Mouse (Mus musculus) gastrocnemius, postnatal 36 days (tissue): Measurements from ENCODE around the gene 1700001J03Rik. TPM values are rescaled to one million over a fixed set of nuclear protein-coding genes. Genes with fewer than 3 reads are reported as not detected.
"Not testable (repeated sequence)": the region's sequence is repeated elsewhere in the genome, so short reads cannot be mapped to it uniquely, and the experiment has no call there.

Experiments used
- DNase-seq, 2 experiments: peaks; one replicate each; pipeline ENCODE4 v3.0.0; 2022
- intact Hi-C: fragments of 180-260 bp; cut with DNase I; formaldehyde crosslinking; loops from one replicate; pipeline ENCODE4 v1.15.1; 2025
- long read RNA-seq, 2 experiments: library from polyadenylated mRNA; stranded (forward); transcript quantifications; one replicate each; pipeline ENCODE4 v2.0.0; 2021
- total RNA-seq, 2 experiments: library from RNA; stranded (reverse); gene quantifications; 2 replicates each; pipeline ENCODE4 v1.2.3; 2021

The 1700001J03Rik gene
- 1 to 10 TPM in 1 of 2 experiments, under 1 TPM in 1; 0.59 to 1.0 TPM for total RNA-seq
- long read RNA-seq, experiment 1 = 0 reads
- long read RNA-seq, experiment 2 = 0 reads

DNA sequence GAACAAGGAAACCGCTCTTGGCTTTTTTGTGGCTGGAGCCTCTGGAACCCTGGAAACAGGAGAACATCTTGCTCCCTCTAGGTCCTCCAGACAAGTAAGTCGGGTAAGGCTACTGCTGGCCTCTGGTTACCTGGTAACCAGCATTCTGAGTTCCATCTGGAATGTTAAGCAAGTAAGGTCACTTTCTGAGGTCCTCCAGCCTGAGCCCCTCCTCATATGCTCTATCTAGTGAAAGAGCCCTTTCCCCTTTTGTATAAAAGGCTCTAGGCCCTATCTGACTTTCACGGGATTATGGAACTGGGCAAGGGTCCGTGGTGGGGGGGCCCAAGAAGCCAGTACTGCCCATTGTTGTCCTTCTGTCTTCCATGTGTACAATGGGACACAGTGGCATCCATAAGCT is at the start of gene 1700001J03Rik:
Gene 1700001J03Rik (minus strand): TSS at position 101 of the 400 bp plus-strand sequence.
- not testable (repeated sequence) for DNase-seq
- intact Hi-C loops = loop anchor here (10.0 kb wide), 1 partner anchor 240 kb away; no protein-coding TSS in a partner anchor

DNA sequence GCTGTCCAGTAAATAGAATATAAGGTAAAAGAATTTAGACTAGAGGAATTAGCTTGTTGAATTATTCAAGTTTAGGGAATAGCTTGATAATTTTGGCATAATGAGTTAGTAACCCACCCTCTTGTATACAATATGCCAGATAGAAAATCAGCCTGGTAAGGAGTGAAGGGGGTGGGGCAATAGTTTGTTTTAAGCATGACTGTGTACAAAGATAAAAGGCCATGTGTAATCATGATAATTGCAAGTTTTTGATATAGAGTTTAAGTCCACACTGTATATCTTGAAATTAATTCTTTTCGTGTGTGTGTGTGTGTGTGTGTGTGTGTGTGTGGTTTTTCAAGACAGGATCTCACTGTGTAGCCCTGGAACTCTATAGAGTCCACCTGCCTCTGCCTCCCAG is 49.2 kb upstream of the 1700001J03Rik start:
- no peak for DNase-seq
- intact Hi-C loops = no loop called here

DNA sequence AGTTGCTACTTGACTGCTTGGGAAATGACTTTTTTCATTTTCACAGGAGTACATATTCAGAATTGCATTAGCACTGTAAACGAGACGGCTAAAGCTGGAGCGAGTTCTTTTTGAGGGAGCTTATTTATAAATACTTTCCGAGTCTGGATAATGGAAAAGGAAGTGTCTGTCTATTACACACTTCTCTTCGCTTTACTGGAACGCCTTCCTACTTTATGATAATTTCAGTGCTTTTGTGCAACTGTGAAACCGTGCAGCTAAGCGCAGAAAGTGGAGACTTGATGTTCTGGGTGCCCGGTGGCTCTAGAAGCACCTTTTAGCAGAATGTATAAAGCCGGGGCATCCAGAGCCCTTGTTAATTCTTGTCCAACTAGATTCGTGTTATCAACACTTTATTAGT is 47.7 kb upstream of the 1700001J03Rik start:
- no peak for DNase-seq
- intact Hi-C loops = no loop called here

DNA sequence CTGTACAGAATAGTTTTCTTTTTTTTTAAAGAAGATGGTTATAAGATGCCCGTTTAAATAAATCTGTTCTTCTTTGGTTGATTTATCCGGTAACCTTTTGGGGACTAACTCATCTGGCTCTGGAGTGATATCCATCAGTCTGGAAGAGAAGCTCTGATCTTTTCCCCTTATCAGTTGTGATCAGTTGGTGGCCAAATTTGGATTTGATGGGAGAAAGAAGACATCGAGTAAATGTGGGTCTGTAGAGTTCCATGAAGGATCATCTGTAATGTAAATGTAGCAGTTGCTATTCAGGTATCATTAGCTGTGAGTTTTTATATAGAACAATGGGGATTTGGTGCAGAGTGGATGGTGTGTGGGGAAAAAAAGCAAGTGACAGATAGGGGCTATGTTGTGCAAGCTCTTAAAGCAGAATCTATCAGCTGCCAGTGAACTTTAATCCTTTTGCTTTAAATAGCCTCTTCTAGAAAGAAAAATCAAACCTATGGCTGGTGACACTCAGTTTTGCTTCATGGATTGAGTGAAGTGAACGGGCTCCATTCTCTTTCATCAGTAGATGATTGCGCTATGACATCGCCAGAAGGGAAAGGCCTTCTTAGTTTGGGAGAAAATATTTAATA is 47.1 kb upstream of the 1700001J03Rik start:
- no peak for DNase-seq
- intact Hi-C loops = no loop called here

DNA sequence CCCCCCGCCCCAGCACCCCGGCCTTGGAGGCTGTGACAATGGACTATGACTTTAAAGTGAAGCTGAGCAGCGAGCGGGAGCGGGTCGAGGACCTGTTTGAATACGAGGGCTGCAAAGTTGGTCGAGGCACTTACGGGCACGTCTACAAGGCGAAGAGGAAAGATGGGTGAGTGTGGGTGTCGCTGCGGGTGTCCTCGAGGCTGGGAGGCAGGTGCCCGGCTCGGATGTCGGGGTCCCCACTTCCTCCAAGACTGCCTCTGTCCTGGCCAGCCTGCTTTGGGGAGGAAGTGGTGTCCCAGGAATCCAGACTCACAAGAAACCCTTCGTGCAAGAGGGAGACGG is 46.5 kb upstream of the 1700001J03Rik start:
- intact Hi-C loops = no loop called here

DNA sequence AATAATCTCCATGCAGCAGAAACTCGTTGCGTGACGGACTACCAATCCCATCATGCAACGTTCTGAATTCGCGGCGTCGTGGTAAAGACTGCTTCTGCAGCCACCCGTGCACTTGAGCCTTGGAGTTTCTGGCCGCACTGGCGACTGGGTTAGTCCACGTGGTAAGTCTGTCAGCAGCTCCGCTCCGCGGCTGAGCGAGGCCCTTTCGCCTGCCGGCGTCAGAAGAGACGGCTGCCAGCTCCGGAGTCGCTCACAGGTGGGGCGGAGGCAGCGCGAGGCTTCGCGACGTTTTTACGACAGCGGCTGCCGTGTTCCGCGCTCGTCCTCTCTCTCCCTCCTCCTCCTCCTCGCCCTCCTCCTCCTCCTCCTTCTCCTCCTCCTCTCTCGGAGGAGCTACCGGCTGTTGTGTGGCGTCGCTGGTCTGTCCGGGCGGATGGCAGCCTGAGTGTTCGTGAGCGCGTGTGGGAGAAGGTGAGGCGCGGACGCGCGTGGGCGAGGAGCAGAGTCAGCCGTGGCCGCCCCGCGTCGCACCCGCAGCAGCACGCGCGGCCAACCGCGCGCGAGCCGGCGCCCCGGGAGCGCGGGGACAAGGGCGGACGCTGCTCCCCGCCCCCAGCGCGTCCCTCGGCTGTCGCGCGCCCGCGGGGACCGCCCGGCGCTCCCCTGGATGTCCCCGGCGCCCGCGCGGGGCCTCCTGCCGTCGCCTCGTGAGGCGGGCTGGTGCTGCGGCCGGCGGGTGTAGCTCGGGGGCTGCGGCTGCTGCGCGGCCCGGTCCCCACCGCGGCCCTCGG is 46.0 kb upstream of the 1700001J03Rik start, which contains the start of gene Cdk8:
Gene Cdk8 (plus strand): TSS at position 367 of the 791 bp plus-strand sequence.
- DNase-seq = peak; percentile 84 to 88
- intact Hi-C loops = no loop called here

More for the DNA sequence above, 46.5 kb upstream of the 1700001J03Rik start:
- peak in 1 of 2 experiments; percentile 45 for DNase-seq

DNA sequence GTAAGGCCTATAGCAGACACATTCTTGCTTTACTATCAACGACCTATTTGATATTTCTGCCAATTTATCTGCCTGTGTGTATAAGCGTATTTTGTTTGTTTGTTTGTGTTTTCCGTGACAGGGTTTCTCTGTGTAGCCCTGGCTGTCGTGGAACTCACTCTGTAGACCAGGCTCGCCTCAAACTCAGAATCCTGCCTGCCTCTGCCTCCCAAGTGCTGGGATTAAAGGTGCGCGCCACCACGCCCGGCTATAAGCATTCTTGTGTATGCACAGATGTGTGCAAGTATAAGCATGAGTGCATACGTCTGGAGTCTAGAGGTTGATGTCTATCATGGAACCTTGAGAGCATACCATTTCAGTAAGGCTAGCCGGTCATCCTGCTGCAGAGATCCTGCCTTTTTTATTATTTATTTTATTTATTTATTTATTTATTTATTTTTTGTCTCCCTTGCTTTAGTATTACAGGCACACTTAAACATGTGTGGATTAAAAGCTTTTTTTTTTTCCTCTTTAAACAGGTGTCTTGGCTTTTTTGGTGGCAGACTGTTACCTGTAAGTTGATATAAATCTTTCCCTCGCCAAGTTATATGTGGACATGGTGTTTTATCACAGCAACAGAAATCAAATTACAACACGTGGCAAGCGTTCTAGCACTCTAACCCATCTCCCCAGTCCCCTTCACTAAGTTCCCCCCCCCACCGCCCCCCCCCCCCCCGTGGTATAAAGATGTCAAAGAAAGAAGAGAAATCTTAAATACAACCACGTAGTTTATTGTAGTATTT is 45.0 kb upstream of the 1700001J03Rik start:
- intact Hi-C loops = loop anchor here (5.0 to 10.0 kb wide), 2 partner anchors 57 to 565 kb away; partner anchors contain the start of gene Usp12
- DNase-seq = no peak

DNA sequence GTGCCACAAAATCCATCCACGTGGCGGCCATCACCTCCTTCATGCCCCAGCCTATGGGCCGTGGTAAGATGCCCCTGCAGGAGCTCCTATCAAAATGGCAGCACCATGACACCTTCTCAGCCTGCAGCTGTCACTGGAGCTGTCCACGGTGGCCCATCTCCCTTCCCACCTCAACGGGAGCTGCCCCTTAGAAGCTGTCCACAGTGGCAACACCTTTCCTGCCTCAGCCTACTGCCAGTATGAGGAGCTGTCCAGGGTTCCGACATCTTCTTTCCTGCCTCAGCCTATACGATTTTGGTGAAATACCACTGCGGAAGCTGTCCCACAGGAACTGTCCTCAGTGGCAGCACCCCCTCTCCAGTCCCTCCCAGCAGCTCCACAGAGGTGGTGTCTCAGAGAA is 42.4 kb upstream of the 1700001J03Rik start:
- intact Hi-C loops = loop anchor here (5.0 to 10.0 kb wide), 2 partner anchors 60 to 567 kb away; partner anchors contain the start of gene Usp12
- DNase-seq = no peak

DNA sequence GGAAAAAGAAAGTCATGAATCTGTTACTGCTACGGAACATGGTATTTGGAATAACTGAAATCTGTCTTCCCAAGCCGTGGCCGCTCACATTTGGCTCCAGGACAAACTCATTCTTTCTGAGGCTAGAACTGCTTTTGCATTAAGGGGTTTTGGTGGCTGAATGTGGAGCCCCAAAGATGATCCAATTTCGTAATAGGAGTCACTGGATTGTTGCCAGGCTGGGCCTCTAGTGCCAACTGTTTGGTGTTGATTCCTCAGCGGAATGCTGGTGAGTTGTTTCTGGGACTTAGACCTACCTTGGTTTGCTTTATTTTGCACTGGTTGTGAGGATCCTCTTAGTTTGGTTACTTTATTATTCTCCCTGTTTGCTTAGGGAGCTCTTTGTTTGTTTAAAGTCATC is 38.7 kb upstream of the 1700001J03Rik start:
- no peak for DNase-seq
- intact Hi-C loops = loop anchor here (10.0 kb wide), 1 partner anchor 571 kb away; the partner anchor contains the start of gene Usp12

DNA sequence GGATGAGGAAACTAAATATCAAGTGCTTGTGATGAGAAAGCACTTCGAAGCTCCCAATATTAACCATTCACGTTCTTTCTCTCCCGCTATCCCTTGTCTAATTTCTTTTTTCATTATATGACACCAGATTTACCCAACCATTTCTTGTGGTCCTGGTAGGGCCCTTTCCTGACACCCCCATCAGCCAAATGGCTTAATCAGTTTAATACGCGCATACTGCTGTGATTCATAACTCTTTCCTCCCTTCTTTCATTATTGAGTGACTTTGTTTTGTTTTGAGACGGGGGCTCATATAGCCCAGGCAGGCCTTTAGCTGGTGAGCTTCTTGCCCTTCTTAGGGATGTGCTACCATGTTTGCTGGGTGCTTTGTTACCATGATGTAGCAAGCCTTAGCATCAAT is 36.6 kb upstream of the 1700001J03Rik start:
- intact Hi-C loops = loop anchor here (10.0 kb wide), 1 partner anchor 573 kb away; the partner anchor contains the start of gene Usp12
- DNase-seq = no peak

DNA sequence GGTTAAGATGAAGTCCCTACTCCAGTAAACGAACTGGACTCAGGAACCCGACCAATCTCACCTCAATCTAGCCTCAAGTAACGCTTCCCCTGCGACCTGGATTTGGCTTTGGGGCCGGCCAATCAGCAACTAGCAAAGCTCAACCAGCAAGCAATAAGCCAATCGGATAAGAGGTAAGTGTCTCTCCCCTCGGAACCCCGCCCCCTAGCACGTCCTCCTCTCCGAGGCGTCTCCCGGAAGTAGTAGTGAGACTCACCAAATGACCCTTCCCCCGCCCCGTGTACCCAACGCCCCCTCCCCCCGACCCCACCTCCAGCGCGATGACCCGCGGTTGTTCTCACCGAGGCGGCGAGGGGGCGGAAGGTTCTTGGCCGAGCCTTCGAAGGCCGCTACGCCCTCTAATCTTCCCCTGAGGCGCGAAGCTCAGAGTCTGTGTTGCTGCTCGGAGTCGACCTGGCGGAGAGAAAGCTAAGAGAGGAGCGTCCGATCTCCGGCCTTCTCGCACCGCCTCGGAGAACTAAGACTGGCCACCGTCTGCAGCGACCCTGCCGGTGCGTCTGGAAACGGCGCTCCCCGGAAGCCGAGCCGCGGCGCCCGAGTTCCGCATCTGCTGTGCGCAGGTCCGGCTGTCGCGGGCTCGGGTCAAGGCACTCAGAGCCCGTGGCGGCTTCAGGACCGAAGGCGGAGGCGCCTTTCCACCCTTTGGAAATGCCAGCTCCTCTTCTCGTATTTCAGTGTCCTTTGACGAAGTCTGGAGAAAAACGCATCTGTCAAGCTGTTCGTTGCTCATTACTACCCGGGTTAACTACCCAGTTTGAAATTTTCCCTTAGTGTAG is 36.0 kb upstream of the 1700001J03Rik start, which contains the start of gene Rnf6:
Gene Rnf6 (minus strand): TSS at position 677 of the 836 bp plus-strand sequence.
- DNase-seq = peak; percentile 84 to 94
- intact Hi-C loops = loop anchor here (10.0 kb wide), 1 partner anchor 574 kb away; the partner anchor contains the start of gene Usp12

DNA sequence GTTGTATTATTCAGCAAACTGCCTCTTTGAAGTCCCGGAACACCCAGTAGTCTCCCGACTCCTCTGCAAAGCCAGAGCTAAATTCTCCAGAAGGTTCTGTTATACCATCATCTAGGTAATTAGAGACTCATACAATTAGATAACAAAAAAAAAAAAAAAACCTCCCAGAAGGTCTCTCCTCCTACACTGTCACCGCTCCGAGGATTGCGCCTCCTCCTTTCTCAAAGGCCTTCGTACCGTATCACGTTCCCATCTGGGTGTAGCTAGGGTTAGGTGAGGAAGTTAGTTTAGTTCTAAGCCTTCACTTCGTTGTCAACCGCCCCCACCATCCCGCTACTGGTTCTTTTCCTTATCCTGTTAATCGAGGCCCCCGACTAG is 35.4 kb upstream of the 1700001J03Rik start:
- DNase-seq = no peak
- intact Hi-C loops = loop anchor here (10.0 kb wide), 1 partner anchor 574 kb away; the partner anchor contains the start of gene Usp12

DNA sequence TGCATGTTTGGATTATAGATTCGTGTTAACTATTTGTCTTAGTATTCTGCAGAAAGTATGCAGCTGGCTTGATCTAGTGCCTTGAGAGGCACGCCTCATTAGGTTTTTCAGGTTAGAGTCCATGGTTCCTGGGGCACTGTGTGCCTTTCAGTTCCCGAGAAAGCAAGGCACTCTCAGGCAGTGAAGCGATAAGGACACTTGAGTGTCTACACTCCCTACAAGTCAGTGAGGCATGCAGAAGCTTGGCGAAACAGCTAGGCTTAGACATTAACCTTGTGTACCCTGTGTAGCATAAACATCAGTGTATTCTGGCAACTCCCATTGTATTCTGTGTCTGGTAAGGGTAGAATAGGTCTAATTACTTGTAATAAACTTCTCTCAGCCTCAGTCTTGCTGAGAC is 20.4 kb upstream of the 1700001J03Rik start:
- no peak for DNase-seq
- intact Hi-C loops = no loop called here

DNA sequence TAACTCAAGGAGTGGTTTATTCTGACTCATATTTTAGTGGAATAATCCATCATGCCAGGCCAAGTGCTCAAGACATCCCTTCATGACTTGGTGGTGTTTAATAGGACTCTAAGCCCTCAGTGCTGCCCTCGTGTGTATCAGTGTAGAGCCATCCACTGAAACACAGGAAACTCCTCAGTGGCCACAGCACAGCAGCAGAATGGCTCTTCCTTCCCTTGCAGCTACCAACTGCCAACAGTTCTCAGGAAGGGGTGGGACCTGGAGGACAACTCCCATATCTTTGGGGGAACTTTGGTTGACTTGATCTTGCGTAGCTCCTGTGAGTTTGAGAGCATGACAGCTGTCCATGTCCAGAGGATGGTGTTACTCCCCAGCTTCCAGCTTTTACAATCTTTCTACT is 18.8 kb upstream of the 1700001J03Rik start:
- DNase-seq = no peak
- intact Hi-C loops = no loop called here

DNA sequence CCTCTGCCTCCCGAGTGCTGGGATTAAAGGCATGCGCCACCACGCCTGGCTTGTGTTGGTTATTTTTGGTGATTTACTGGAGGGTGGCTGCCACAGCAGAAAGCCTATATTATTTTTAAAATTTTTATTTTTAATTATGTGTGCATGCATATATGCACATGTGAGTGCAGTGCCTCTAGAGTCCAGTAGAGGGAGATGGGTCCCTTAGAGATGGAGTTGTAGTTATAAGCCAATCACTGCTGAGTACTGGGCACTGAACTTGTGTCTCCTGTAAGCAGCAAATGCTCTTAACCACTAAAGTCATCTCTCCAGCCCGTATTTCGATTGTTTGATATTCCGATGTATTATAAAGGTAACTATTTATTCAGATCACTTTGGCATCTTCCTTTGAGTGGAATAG is 15.5 kb upstream of the 1700001J03Rik start:
- no peak for DNase-seq
- intact Hi-C loops = no loop called here

DNA sequence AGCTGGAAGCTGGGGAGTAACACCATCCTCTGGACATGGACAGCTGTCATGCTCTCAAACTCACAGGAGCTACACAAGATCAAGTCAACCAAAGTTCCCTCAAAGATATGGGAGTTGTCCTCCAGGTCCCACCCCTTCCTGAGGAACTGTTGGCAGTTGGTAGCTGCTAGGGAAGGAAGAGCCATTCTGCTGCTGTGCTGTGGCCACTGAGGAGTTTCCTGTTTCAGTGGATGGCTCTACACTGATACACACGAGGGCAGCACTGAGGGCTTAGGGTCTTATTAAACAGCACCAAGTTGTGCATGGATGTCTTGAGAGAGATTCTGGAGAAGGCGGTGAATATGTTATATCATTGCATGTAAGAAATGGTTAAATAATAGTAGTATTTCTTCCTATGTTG is 14.4 kb upstream of the 1700001J03Rik start:
- no peak for DNase-seq
- intact Hi-C loops = no loop called here

DNA sequence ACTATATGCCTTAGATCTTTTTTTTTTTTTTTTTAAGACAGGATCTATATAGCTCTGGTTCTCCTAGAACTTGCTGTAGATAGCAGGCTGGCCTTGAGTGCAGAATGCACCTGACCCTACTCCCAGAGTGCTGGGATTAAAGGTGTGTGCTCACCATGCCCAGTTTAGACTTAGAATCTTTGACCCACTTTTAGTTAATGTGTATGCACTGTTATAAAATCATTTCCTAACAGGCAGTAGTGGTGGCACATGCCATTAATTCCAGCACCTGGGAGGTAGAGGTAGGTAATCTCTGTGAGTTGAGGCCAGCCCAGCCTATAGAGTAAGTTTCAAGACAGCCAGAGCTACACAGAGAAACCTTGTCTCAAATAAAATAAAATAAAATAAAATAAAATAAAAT is 14.0 kb upstream of the 1700001J03Rik start:
- intact Hi-C loops = no loop called here
- DNase-seq = no peak

DNA sequence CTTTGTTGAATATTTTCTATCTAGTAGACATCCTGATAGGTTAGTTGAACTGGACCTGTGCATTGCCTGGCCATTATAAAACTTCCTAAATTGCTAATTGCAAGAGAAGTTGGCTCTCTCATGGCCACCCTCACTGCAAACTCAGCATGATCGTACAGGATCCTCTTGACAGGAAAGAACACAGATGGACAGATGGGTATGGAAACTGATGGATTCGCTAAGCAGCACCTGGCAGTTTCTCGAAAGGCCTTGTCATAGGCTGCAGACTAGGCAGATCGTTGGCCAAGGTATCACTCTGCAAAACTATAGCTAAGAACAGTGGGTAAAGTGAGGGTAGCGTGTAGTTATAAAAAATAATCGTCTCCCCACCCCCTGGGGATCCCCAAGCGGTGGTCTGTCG is 8.3 kb upstream of the 1700001J03Rik start:
- no peak for DNase-seq
- intact Hi-C loops = no loop called here

DNA sequence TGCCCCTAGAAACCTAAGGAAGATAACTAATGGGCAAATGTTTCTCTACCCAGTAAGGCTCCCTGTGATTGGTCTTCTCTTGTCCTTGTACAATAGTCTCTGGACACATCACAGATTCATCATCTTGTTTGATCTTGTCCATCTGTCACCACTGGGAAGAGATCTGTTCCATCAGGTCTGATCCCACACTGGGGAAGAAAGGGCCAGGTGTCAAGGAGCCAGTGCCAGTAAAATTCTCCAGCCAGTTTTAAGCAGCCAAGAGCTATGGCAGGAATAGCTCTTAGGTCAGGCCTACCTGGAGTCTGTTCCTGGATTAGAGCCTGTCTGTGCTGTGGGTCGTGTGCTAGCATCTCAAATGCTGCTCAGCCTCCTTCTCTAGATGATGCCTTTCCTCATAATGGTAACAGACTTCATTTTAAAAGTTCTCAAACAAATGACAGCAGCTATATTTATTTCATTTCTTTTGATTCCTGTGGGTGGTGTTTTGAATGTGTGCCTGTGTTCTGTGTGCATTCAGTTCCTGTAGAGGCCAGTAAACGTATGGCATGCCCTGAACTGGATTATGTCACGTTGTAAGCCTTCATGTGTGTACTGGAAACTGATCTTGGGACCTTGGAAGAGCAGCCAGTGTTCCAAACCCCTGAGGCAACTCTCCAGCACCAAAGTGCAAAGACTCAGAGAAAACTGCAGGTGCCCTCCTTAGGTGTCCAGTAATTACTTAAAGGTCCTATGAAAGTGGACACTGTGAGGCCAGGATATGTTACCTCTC is 5.6 kb upstream of the 1700001J03Rik start:
- intact Hi-C loops = no loop called here
- no peak for DNase-seq
